Mouse (Mus musculus) adrenal gland (tissue): ENCODE measurements around the gene Gramd1b.

Experiments used
- intact Hi-C: fragments of 180-260 bp; cut with DNase I; formaldehyde crosslinking; loops from one replicate; pipeline ENCODE4 v1.15.1; 2025

Gene Gramd1b

GRCm38 (mm10) chr9:40459304-40460280, 71.6 kb downstream of the Gramd1b start:
- intact Hi-C loops = no loop called here

- intact Hi-C loops = no loop called here
Measured at GRCm38 (mm10) chr9:40458559-40459303, 72.5 kb downstream of the Gramd1b start.

GRCm38 (mm10) chr9:40457448-40457847, 73.7 kb downstream of the Gramd1b start:
- intact Hi-C loops = loop anchor here (2.0 kb wide), 1 partner anchor 15 kb away; no protein-coding TSS in a partner anchor

GRCm38 (mm10) chr9:40456191-40456590, 75.0 kb downstream of the Gramd1b start:
- intact Hi-C loops = loop anchor here (2.0 kb wide), 1 partner anchor 17 kb away; no protein-coding TSS in a partner anchor

- intact Hi-C loops = loop anchor here (2.0 kb wide), 1 partner anchor 17 kb away; no protein-coding TSS in a partner anchor
Measured at GRCm38 (mm10) chr9:40455336-40456185, 75.6 kb downstream of the Gramd1b start.

- intact Hi-C loops = no loop called here
Measured at GRCm38 (mm10) chr9:40455020-40455335, 76.2 kb downstream of the Gramd1b start.

GRCm38 (mm10) chr9:40453889-40454288, 77.3 kb downstream of the Gramd1b start:
- intact Hi-C loops = no loop called here

- intact Hi-C loops = no loop called here
Measured at GRCm38 (mm10) chr9:40452208-40452607, 79.0 kb downstream of the Gramd1b start.

GRCm38 (mm10) chr9:40450776-40451175, 80.4 kb downstream of the Gramd1b start:
- intact Hi-C loops = no loop called here

- intact Hi-C loops = no loop called here
Measured at GRCm38 (mm10) chr9:40450417-40450714, 80.8 kb downstream of the Gramd1b start.

GRCm38 (mm10) chr9:40449610-40450416, 81.4 kb downstream of the Gramd1b start:
- intact Hi-C loops = no loop called here

GRCm38 (mm10) chr9:40448646-40449243, 82.4 kb downstream of the Gramd1b start:
- intact Hi-C loops = no loop called here

GRCm38 (mm10) chr9:40447265-40447664, 83.9 kb downstream of the Gramd1b start:
- intact Hi-C loops = no loop called here

- intact Hi-C loops = no loop called here
Measured at GRCm38 (mm10) chr9:40444961-40445360, 86.2 kb downstream of the Gramd1b start.

- intact Hi-C loops = no loop called here
Measured at GRCm38 (mm10) chr9:40442784-40443183, 88.4 kb downstream of the Gramd1b start.

GRCm38 (mm10) chr9:40439973-40440687, 91.1 kb downstream of the Gramd1b start:
- intact Hi-C loops = no loop called here

GRCm38 (mm10) chr9:40438731-40439526, 92.3 kb downstream of the Gramd1b start:
- intact Hi-C loops = no loop called here

GRCm38 (mm10) chr9:40437891-40438290, 93.3 kb downstream of the Gramd1b start:
- intact Hi-C loops = no loop called here

- intact Hi-C loops = no loop called here
Measured at GRCm38 (mm10) chr9:40433286-40433685, 97.9 kb downstream of the Gramd1b start.
